In genomic region chr13:23756790-23757189, GRCm38 (mm10) we compare ENCODE assay signal across 8 mouse cellular contexts. TPM values are rescaled to one million over a fixed set of nuclear protein-coding genes. Genes with fewer than 3 reads are reported as not detected.
DNase-seq lines count a peak whose midpoint lies in the region; ATAC-seq and TF ChIP-seq lines count a peak whose summit lies in the region.

Gene Hist1h4b (plus strand): TSS chr13:23757013.

- peak within 1 kb of the TSS; percentile 89 for H3K27ac ChIP-seq in forebrain, embryonic 13.5 days
- H3K27ac ChIP-seq in liver, embryonic 16.5 days (ENCODE audit: low read length) = peak within 1 kb of the TSS; percentile 93
- H3K27ac ChIP-seq in neural tube, embryonic 12.5 days = peak within 1 kb of the TSS; percentile 46; the same call in 1 of the 2 replicates

- peak within 1 kb of the TSS; percentile 71 for H3K9ac ChIP-seq in forebrain, embryonic 13.5 days
- H3K9ac ChIP-seq in liver, embryonic 16.5 days (ENCODE audit: low read depth, low read length) = peak within 1 kb of the TSS; percentile 64
- H3K9ac ChIP-seq in neural tube, embryonic 12.5 days = peak within 1 kb of the TSS; percentile 44

- H3K27me3 ChIP-seq in G1E (ENCODE audit: insufficient read depth, low read length) = no peaks in the 10 kb centered on the region
- H3K27me3 ChIP-seq in forebrain, embryonic 13.5 days = no peaks in the 10 kb centered on the region
- no peaks in the 10 kb centered on the region for H3K27me3 ChIP-seq in liver, embryonic 16.5 days (ENCODE audit: control insufficient read depth, insufficient read depth, low read depth, low read length)
- no peaks in the 10 kb centered on the region for H3K27me3 ChIP-seq in neural tube, embryonic 12.5 days (replicated peaks)

- under 1% methylated on average over 18 of the region's 22 CpGs for WGBS in forebrain, embryonic 13.5 days
- 1% methylated on average over 19 of the region's 22 CpGs for WGBS in large intestine, adult 2 months
- 1% methylated on average over 12 of the region's 22 CpGs for WGBS in liver, embryonic 16.5 days (ENCODE audit: insufficient replicate concordance)
- WGBS in neural tube, embryonic 12.5 days = under 1% methylated on average over 20 of the region's 22 CpGs

- H3K4me3 ChIP-seq in G1E (ENCODE audit: low read depth, low read length) = peak within 1 kb of the TSS; percentile 63; the same call in 1 of the 2 replicates
- H3K4me3 ChIP-seq in forebrain, embryonic 13.5 days = peak within 1 kb of the TSS; percentile 41
- peak within 1 kb of the TSS; percentile 60 for H3K4me3 ChIP-seq in liver, embryonic 16.5 days (ENCODE audit: low read depth, low read length)
- peak within 1 kb of the TSS; percentile 28 for H3K4me3 ChIP-seq in neural tube, embryonic 12.5 days

- no peak for ATAC-seq in G1E (ENCODE audit: extremely low read depth, insufficient number of reproducible peaks, low FRiP score, poor library complexity, severe bottlenecking)
- ATAC-seq in cerebellum, adult (ENCODE audit: insufficient number of reproducible peaks, low FRiP score, low TSS enrichment) = peak; percentile 69
- peak; percentile 80 for ATAC-seq in forebrain, embryonic 13.5 days
- ATAC-seq in liver, embryonic 16.5 days (ENCODE audit: low read depth) = peak; percentile 64
- peak; percentile 64 for ATAC-seq in neural tube, embryonic 12.5 days (ENCODE audit: low FRiP score, low read depth)

- no peaks in the 10 kb centered on the region for H3K9me3 ChIP-seq in G1E (replicated peaks)
- H3K9me3 ChIP-seq in forebrain, embryonic 13.5 days (replicated peaks) = no peaks in the 10 kb centered on the region
- H3K9me3 ChIP-seq in liver, embryonic 16.5 days (replicated peaks; ENCODE audit: control insufficient read depth, low read length) = no peaks in the 10 kb centered on the region
- no peaks in the 10 kb centered on the region for H3K9me3 ChIP-seq in neural tube, embryonic 12.5 days

- intact Hi-C loops in heart, postnatal 14 days (cut with DNase I) = loop anchor here (10.0 kb wide), 1 partner anchor 1932 kb away; no protein-coding TSS in a partner anchor

- peaks cover 33% of the 10 kb centered on the region for H3K4me1 ChIP-seq in G1E (ENCODE audit: insufficient read depth, low read depth, low read length)
- H3K4me1 ChIP-seq in forebrain, embryonic 13.5 days = peaks cover 30% of the 10 kb centered on the region
- peaks cover 31% of the 10 kb centered on the region for H3K4me1 ChIP-seq in liver, embryonic 16.5 days (ENCODE audit: control insufficient read depth, low read depth, low read length)
- H3K4me1 ChIP-seq in neural tube, embryonic 12.5 days = peaks cover 9% of the 10 kb centered on the region; the same call in 1 of the 2 replicates

- peak; percentile 48 for DNase-seq in G1E (ENCODE audit: low spot score)
- DNase-seq in heart, postnatal 14 days = peak; percentile 69 to 85
- peak; percentile 98 for DNase-seq in large intestine, adult 2 months (ENCODE audit: low read depth, low spot score)
- peak; percentile 84 for DNase-seq in testis, postnatal 10 days (ENCODE audit: low spot score)

- TF ChIP-seq CTCF in G1E (IDR thresholded peaks at IDR 0.05; ENCODE audit: low read depth, low read length) = no peak

- H3K36me3 ChIP-seq in G1E (replicated peaks) = no peaks in the 10 kb centered on the region
- no peaks in the 10 kb centered on the region for H3K36me3 ChIP-seq in forebrain, embryonic 13.5 days (ENCODE audit: poor library complexity, severe bottlenecking)
- H3K36me3 ChIP-seq in liver, embryonic 16.5 days (ENCODE audit: control insufficient read depth, insufficient read depth) = no peaks in the 10 kb centered on the region
- H3K36me3 ChIP-seq in neural tube, embryonic 12.5 days = no peaks in the 10 kb centered on the region

- peak within 1 kb of the TSS; percentile 69 for H3K4me2 ChIP-seq in forebrain, embryonic 13.5 days
- peak within 1 kb of the TSS; percentile 87 for H3K4me2 ChIP-seq in liver, embryonic 16.5 days (ENCODE audit: low read depth, low read length)
- peak within 1 kb of the TSS; percentile 62 for H3K4me2 ChIP-seq in neural tube, embryonic 12.5 days (replicated peaks)

RNA-seq across cellular contexts. Expression of gene Hist1h4b, which starts in this region (rescaled TPM):
- total RNA-seq in G1E (2014; fragmentation: Nextera tagmentation) (272 and 301 TPM in 2 replicates), G1E (2017) (2,655 and 2,848 TPM in 2 replicates)
- 6.6 and 21.7 TPM in 2 replicates for polyA plus RNA-seq in G1E (2012)
- 5.7 and 6.1 TPM in 2 replicates for polyA plus RNA-seq in forebrain, embryonic 13.5 days (2015; fragmentation: Nextera tagmentation; extraction: Ambion mirVana)
- total RNA-seq in heart, postnatal 14 days (2021) = 10 to 100 TPM; 44.8 to 83.6 TPM
- polyA plus RNA-seq in large intestine, adult 2 months (2012; rRNA removed) = 18.1 and 21.3 TPM in 2 replicates
- 3.5 and 5.4 TPM in 2 replicates for polyA plus RNA-seq in liver, embryonic 16.5 days (2015; fragmentation: Nextera tagmentation; extraction: Ambion mirVana)
- 4.5 and 6.1 TPM in 2 replicates for polyA plus RNA-seq in neural tube, embryonic 12.5 days (2016; fragmentation: Nextera tagmentation; extraction: Ambion mirVana)

Comparison
In these comparisons a context has a peak if more than half of its experiments do, and no peak if none do; other contexts are left out.
1. DNase-seq: peak in every context shown above with its lines; median percentile 98 in large intestine, adult 2 months; 84 in testis, postnatal 10 days; 77 in heart, postnatal 14 days; 48 in G1E.